Mouse (Mus musculus): ENCODE measurements at regions not wholly inside any gene's neighbourhood (a gene's known extent, or its start where the extent isn't known, plus 50 kb on each side); places are given as distances from the start of the nearest gene placed in this dataset.

- H3K4me3 ChIP-seq (ENCODE audit: low read depth, low read length), result no peak overlapping the region
- H3K27me3 ChIP-seq (ENCODE audit: control insufficient read depth, insufficient read depth, low read length, poor library complexity, severe bottlenecking), result no peaks in the 10 kb centered on the region
- no peak overlapping the region for H3K27ac ChIP-seq (ENCODE audit: insufficient read depth, low read length)
- no peaks in the 10 kb centered on the region for H3K4me1 ChIP-seq (ENCODE audit: control insufficient read depth, insufficient read depth, low read length)
- H3K9ac ChIP-seq (ENCODE audit: low read depth, poor library complexity, severe bottlenecking), result no peak overlapping the region
- no peaks in the 10 kb centered on the region for H3K36me3 ChIP-seq (ENCODE audit: control insufficient read depth, insufficient read depth, low read length, poor library complexity, severe bottlenecking)
- no peaks in the 10 kb centered on the region for H3K9me3 ChIP-seq (replicated peaks; ENCODE audit: control insufficient read depth, insufficient read depth, low read length, poor library complexity, severe bottlenecking)
- TF ChIP-seq POLR2A (IDR thresholded peaks at IDR 0.05; ENCODE audit: insufficient read depth, low read length) (no peak), CTCF (IDR thresholded peaks at IDR 0.05; ENCODE audit: low read depth, low read length) (no peak), EP300 (IDR thresholded peaks at IDR 0.05; ENCODE audit: insufficient read depth, low read depth, low read length) (no peak)
These were observed 618.8 kb upstream of the Cypt12 start for GRCm38 (mm10) chr3:17329411-17329810.

GRCm38 (mm10) chr3:17330429-17331373 is 617.5 kb upstream of the Cypt12 start:
- H3K36me3 ChIP-seq (ENCODE audit: control insufficient read depth, insufficient read depth, low read length, poor library complexity, severe bottlenecking), result no peaks in the 10 kb centered on the region
- TF ChIP-seq EP300 (IDR thresholded peaks at IDR 0.05; ENCODE audit: insufficient read depth, low read depth, low read length), result no peak
- TF ChIP-seq POLR2A (IDR thresholded peaks at IDR 0.05; ENCODE audit: insufficient read depth, low read length), result no peak
- no peak for TF ChIP-seq CTCF (IDR thresholded peaks at IDR 0.05; ENCODE audit: low read depth, low read length)

GRCm38 (mm10) chr3:17360253-17360652 is 588.0 kb upstream of the Cypt12 start:
- no peaks in the 10 kb centered on the region for H3K27me3 ChIP-seq (ENCODE audit: control insufficient read depth, insufficient read depth, low read length, poor library complexity, severe bottlenecking)
- no peaks in the 10 kb centered on the region for H3K36me3 ChIP-seq (ENCODE audit: control insufficient read depth, insufficient read depth, low read length, poor library complexity, severe bottlenecking)
- no peak overlapping the region for H3K9ac ChIP-seq (ENCODE audit: low read depth, poor library complexity, severe bottlenecking)
- no peaks in the 10 kb centered on the region for H3K4me1 ChIP-seq (ENCODE audit: control insufficient read depth, insufficient read depth, low read length)
- no peak overlapping the region for H3K4me3 ChIP-seq (ENCODE audit: low read depth, low read length)
- TF ChIP-seq EP300 (IDR thresholded peaks at IDR 0.05; ENCODE audit: insufficient read depth, low read depth, low read length) (no peak), POLR2A (IDR thresholded peaks at IDR 0.05; ENCODE audit: insufficient read depth, low read length) (no peak), CTCF (IDR thresholded peaks at IDR 0.05; ENCODE audit: low read depth, low read length) (no peak)
- H3K9me3 ChIP-seq (replicated peaks; ENCODE audit: control insufficient read depth, insufficient read depth, low read length, poor library complexity, severe bottlenecking), result no peaks in the 10 kb centered on the region
- no peak overlapping the region for H3K27ac ChIP-seq (ENCODE audit: insufficient read depth, low read length)

More at GRCm38 (mm10) chr3:17330429-17331373, 617.5 kb upstream of the Cypt12 start:
- no peaks in the 10 kb centered on the region for H3K27me3 ChIP-seq (ENCODE audit: control insufficient read depth, insufficient read depth, low read length, poor library complexity, severe bottlenecking)
- no peak overlapping the region for H3K27ac ChIP-seq (ENCODE audit: insufficient read depth, low read length)
- no peak overlapping the region for H3K9ac ChIP-seq (ENCODE audit: low read depth, poor library complexity, severe bottlenecking)
- no peaks in the 10 kb centered on the region for H3K9me3 ChIP-seq (replicated peaks; ENCODE audit: control insufficient read depth, insufficient read depth, low read length, poor library complexity, severe bottlenecking)
- no peak overlapping the region for H3K4me3 ChIP-seq (ENCODE audit: low read depth, low read length)
- no peaks in the 10 kb centered on the region for H3K4me1 ChIP-seq (ENCODE audit: control insufficient read depth, insufficient read depth, low read length)
